Mouse (Mus musculus): ENCODE measurements around the gene 4932411N23Rik.
"Not testable (repeated sequence)": the region's sequence is repeated elsewhere in the genome, so short reads cannot be mapped to it uniquely, and the experiment has no call there.

Gene 4932411N23Rik

GRCm38 (mm10) chrX:126815768-126816167 lies at the start of gene 4932411N23Rik:
4932411N23Rik (minus strand) TSS chrX:126815868.
- no peak for DNase-seq

DNA sequence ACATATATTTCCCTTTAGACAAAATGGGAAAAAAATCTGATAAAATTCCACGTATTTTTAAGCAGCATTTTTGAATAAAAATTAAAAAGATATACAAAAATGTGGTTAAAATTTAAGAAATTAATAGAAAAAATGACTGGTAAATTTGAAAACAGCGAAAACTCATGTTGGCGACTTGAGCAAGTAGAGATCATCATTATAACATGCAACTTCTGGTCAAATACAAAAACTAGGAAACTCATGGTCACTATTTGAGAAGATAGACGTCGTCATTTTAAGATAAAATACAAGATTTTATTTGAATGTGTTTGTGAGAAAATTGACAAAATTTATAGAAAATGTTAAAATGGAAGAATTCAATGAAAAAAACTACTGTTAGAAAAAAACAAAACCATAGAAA lies 35.8 kb downstream of the 4932411N23Rik start:
- DNase-seq: no peak

DNA sequence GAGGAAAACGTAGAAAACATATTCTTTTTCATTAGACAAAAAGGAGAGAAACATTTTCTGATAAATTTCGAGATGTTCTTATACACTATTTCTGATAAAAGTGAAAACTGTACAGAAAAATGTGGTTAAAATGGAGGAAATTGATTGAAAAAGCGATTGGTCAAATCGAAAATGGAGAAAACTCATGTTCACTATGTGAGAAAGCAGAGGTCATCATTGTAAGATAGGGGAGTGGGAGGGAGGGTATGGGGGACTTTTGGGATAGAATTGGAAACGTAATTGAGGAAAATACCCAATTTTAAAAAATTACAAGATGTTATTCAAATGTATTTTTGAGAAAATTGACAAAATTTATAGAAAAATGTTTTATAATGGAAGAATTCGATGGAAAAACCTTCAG lies 38.0 kb downstream of the 4932411N23Rik start:
- DNase-seq: not testable (repeated sequence)

DNA sequence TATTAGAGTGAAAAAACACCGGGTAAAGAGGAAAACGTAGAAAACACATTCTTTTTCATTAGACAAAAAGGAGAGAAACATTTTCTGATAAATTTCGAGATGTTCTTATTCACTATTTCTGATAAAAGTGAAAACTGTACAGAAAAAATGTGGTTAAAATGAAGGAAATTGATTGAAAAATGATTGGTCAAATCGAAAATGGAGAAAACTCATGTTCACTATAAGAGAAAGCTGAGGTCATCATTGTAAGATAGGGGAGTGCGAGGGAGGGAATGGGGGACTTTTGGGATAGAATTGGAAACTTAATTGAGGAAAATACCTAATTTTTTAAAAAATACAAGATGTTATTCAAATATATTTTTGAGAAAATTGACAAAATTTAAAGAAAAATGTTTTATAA lies 40.8 kb downstream of the 4932411N23Rik start:
- DNase-seq: not testable (repeated sequence)

GRCm38 (mm10) chrX:126773511-126773910 lies 42.2 kb downstream of the 4932411N23Rik start:
- DNase-seq: not testable (repeated sequence)
